Mouse (Mus musculus): ENCODE data around the gene Gm21119. TPM values are rescaled to one million over a fixed set of nuclear protein-coding genes. Genes with fewer than 3 reads are reported as not detected.

Gene Gm21119
- total RNA-seq, 2 experiments from 2014 or later = 0.71 to 1.3 TPM

DNA sequence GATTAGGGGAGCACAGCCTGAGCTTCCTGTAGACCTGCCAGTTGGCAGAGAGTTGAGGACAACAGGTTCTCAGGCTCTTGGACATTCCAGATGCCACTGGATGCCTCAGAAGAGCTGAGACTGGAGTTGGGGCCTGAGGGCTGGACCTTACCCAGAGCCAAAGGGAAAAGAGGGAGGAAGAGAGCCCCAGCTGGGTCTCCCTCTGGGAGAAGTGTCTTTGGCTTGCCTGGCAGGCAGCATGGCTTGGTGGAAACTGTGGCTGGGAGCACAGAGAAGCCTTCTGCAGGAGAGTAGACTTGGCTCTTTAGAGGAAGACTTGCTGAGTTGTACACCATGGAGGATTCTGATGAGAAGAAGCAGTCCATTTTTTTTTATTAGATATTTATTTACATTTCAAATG lies 38.3 kb downstream of the Gm21119 start:
- DNase-seq (ENCODE audit: low spot score in 2 of 2) = peak; percentile 3 to 11

GRCm38 (mm10) chr8:20678418-20678817 lies 63.7 kb downstream of the Gm21119 start:
- DNase-seq (ENCODE audit: low spot score in 2 of 2) = peak in 1 of 2 experiments; percentile 1

Data from layer of hippocampus, postnatal 10 days (tissue).